Mouse (Mus musculus): ENCODE measurements around the gene Myct1.
A peak's percentile ranks its signal among the peaks of the same experiment; 100 is the strongest.

Myct1 gene

DNA sequence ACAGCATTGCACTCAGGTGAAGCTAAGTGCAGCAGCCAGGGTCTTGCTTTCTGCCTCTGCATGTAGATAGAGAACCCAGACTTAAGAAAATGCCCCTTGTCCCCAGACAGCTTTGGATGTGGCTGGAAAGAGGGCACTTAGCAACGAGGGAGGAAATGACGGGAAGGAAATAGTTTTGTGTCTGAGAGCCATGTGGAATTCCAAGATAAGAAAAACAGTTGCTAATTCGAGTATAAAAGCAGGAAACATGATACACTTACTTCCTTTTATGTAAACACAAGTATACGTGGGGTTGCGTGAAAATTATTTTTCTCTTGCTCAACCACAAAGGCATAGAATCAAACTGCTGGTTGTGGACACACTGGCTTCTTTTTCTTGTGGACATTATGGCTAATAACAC, at the start of gene Myct1:
Myct1 (plus strand) TSS at position 312 of the 400 bp plus-strand sequence.
- no peak for DNase-seq

DNA sequence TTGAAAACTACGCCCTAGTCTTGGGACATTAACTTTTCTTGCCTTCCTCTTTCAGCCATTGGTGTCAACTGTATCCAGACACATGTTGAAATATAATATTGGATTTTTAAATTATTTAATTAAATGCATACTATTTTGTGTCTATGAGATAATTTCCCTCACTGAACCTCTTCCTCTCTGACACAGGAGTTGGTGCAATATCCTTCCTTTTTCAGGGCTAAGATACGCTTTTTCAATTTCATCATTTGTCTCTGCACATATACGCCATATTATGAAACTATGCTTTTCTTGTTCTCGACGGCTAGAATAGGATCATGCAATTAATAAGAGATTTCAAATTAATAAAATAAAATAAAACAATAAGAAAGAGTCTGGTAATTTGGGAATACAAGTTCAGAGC, 47.1 kb upstream of the Myct1 start:
- no peak for DNase-seq

DNA sequence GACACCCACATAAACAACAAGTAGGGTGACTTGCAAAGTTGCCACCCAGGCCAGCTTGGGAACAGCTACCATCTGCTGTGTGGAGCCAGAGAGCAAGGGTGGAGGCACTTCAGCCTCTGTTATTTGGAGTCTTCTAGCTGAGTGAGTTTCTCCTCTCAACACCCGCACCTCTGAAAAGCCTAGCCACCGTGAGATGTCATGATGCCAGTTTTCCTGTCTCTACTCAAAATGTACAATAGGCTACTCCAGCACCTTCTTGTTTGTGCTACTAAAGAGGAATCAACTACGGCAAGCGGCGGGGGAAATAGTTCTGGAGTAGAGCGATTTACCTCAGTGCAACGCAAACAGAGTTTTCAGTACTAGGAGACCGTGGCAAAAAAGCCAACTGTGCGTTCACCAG, 45.8 kb upstream of the Myct1 start:
- peak; percentile 54 to 57 for DNase-seq

DNA sequence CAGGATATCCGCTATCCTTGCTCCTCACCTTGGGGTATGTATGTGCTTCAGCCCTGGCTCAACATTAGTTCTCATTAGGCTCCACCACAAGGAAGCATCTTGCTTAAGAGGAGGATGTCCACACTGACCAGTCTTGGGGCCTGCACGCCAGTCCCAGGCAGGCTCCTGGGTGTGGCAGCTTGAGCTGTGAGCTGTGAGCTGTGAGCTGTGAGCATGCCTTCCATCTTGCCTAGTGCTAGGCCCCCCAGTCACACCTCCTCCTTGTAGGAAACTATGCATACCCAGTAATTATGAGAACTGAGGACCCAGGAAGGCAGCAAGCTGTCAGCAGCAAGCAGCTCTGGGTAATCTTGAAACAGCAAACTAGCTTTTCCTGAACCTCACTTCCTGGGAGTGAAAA, 44.9 kb upstream of the Myct1 start:
- peak; percentile 58 to 59 for DNase-seq

DNA sequence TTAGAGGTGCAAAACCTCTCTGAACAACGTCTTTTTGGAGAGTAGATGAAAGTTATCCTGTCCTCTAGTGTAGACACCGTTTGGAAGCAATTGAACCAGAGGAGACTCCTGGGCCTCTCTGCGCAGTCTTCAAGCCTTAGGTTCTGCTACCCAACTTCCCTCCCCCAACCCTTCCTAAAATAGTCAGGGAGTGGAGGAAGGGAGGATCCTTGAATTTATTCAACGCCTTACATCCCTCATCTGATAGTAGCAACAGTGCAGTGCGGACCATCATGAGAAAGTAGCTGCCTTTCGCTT, 43.8 kb upstream of the Myct1 start:
- DNase-seq: no peak

DNA sequence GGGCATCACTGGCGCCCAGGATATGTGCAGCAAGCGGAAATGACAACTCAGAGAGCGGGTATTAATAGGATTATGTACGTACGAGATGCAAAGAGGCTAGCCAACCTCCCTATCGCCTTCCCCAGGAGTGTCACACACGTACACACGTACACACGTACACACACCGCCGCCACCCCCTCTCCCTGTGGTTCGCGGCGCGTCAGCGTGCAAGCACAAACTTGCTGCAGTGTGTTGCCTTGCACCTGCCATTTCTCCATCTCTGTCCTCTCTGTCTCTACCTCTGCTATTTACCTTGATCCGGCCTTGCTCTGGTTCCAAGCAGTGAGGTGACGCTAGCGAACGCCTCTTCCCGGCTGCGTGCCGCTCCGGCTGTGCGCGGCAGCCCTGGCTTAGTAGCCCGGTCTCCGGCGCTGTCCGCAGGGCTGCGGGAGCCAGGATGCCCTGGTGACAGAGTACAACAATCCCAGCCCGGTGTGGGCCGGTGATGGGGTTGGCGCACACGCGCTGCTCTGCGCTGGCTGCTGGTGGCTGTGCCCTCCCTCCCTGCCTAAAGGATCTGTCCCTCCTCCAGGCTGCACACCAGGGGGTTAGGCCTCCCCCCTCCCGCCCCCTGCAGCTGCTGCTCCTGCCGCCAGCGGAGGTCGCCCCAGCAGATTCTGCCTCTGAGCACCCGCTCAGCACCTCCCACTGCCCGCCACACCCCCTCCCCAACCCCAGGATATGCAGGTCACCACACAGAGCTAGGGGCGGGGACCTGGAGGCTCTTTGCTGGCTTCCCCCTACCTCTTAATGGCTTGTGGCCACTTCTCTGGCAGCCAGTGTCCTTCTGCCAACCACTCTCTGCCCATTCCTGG, 43.2 kb upstream of the Myct1 start:
- peak; percentile 88 for DNase-seq

DNA sequence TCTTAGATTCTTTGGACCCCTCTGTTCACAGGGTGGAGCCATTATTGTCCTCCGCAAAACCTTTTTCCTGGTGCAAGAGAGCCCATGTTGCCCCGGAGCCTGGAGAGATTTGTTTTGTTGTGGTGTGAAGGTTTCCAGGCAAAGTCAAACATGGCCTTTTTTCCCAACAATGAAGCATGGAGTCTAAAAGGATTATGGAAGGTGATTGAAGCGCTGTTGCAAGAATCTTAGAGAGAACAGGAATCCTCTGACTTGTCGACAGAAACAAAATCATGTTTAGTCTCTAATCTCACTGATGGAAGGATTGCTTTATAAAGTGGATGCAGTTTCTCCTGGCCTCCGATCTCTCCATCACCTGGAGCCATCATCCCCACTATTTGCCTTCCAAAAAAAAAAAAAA, 42.2 kb upstream of the Myct1 start, which contains the start of gene Syne1:
Syne1 (minus strand) TSS at position 101 of the 400 bp plus-strand sequence.
- DNase-seq: no peak

DNA sequence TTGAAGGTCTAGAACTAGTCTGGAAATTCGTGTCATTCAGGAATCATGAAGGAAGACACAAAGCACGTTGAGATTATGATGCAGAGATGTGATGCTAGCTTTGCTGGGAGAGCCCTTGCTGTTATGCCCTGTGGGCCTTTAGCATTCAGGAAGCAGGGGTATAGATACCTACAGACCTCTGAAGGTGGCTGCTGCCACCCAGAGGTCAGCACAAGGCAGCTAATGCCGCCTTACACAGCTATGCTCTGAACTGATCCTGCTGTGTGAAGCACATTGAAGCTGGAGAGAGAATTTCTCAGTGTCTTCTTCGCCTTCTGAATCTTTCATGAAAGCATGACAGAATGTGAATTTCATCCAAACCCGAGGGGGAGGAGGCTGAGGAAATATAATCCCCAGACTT, 38.6 kb upstream of the Myct1 start:
- DNase-seq: peak; percentile 62 to 75

DNA sequence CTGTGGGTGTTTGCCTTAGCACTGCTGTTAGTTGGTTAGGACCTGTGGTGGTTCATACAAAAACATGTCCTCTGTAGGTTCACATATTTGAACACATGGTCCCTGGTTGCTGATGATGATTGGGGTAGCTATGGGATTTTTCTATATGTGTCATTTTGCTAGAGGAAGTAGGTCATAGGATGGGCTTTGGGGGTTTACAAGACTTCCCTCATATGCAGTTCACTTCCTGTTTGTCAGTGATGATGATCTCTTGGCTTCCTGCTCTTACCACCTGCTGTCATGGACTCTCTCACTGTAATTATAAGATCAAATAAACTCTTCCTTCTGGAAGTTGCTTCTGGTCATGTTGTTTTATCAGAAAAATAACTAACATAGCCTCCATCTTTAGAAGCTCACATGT, 34.8 kb upstream of the Myct1 start:
- DNase-seq: no peak

DNA sequence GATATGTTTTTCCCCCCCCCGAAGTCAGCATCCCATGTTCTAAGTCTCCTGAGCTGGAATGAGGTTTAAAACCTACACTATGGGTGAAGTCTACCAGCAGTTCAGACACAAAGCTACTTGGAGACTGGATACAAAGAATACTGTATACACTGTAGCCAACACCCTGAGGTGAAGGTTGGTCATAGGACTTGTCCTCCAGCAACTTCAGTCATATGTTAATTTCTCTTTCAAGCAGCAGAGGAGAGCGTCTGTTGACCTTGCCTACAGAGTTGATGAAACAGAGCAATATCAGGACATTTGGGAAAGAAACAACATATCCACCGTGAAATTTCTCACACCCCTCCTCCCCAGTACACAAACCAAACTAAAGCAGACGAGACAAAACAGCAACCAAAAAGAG, 33.0 kb upstream of the Myct1 start:
- DNase-seq: no peak

DNA sequence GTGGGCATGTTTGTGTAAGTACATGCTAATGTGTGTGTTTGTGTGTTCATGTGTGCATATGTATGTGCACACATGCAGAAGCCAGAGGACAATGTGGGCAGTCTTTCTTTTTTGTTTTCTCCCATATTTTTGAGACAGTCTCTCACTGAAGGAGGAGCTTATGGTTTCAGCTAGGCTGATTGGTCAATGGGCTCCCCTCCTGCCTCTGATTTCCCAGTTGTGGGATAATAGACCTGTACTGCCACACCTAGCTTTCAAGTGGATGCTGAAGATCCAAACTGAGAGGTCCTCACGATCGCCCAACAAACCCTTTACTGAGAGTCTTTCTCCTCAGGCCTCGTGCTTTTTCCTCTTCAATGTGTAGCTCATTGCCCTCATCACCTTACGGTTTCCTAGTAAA, 31.9 kb upstream of the Myct1 start:
- DNase-seq: no peak

DNA sequence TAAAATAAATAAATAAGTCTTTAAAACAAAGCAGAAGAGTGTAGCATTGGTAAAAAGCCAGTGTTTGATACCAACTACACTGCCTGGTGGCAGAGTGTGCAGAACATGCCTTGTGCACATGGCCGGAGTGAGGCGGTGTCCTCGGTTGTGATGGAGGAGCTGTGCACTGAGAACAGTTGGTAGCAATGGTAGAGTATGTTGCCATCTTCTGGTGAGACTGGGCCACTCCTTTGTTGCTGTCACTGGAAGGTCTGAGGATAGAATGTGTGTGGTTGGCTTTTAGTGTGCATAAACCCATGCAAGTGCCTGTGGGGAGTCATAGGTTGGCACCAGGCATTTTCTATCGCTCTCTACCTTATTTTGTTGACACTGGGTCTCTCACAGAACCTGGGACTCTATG, 24.6 kb upstream of the Myct1 start:
- peak in 1 of 2 experiments; percentile 26 for DNase-seq

DNA sequence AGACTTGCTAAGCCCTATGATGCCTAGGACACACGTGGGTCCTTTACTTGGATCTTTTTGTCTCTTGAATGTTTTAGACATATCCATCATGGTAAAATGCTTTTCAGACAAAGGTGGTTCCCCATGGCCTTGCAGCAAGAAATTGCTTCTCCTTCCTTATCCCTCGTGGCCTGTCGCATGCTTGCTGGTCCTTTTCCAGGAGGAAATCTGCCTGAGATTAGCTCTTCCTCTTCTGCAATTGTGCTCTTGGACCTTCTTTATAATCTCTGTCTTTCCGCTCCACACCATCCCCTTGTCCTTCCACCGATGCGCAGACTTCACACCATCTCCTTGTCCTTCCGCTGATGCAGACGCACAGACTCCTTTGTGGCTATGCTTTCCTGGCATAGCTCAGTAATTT, 23.5 kb upstream of the Myct1 start:
- no peak for DNase-seq

DNA sequence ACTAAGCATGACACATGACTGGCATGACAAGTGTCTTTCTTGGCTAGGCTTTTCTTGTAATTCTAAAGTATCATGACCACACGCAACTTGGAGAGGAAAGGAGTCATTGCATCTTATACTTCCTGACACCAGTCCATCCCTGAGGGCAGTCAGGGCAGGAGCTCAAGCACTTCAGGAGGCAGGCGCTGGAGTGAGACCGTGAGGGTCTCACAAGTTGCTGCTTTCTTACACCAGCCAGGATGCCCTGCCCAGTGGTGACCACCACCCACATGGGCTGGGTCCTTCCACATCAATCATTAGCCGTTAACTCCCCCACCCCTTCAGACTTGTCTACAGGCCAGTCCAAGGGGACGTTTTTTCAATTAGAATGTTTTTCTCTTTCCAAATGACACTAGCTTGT, 22.2 kb upstream of the Myct1 start:
- DNase-seq: no peak

DNA sequence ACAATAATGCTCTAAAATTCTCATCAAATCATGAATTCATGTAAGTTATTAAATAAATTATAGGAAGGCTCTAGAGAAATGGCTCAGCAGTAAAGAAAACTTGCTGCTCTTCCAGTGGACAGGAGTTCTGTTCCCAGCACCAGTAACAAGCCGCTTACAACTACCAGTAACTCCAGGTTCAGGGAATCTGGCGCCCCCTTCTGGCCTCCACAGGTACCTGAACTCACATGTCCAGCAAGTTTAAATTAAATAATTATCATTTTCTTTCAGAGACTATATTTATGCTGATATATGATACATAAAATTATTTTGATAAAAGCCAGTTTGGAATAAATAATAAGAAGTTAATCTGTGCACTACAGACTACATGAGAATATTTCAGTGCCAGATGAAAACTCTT, 20.2 kb upstream of the Myct1 start:
- no peak for DNase-seq

DNA sequence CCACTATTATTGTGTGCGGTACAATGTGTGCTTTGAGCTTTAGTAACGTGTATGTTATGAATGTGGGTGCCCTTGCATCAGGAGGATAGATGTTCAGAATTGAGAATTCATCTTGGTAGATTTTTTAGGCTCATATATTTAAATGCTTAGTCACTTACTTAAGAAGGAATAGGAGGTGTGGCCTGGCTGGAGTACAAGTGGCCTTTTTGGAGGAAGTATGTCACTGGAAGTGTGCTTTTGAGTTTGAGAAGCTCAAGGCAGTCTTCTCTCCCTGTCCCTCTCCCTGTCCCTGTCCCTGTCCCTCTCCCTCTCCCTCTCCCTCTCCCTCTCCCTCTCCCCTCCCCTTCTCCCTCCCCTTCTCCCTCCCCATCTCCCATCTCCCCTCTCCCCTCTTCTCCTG, 2.5 kb upstream of the Myct1 start:
- DNase-seq: no peak

DNA sequence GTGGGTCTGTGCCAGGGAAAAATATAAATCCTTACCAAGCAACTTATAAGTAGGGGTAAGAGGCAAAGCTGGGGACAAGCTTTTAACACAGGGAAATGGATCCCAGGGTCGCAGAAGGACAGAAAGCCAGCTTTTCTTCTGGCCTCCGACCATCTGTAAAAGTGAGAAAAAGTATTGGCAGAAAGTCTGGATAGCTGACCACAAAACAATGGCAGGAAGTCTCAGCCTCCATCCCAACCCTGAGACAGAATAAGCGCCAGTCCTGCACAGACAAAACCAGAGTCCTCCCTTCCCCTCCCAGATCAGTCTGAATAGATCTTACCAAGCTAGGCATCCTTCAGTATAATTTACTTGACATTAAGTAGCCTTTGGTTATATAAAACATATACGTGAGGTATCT, 1.6 kb upstream of the Myct1 start:
- DNase-seq: no peak

DNA sequence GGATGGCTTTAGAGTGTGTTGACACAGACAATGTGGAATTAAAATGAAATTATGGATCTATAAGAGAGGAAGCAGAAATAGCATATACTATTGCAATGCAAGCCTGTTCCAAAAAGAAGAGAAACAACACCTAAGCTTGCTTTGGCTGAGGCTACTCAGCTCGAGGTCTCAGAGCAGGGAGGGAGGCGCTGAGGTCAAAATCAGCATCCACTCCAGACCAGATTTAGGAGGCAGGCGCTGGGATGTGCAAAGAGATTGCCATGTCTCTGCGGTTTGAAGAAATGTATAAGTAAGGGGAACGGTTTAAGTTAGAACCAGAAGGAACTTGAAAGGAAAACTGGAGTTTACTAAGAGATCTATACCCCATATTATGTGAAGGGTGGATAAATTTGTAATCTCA, 882 bp downstream of the Myct1 start:
- no peak for DNase-seq

DNA sequence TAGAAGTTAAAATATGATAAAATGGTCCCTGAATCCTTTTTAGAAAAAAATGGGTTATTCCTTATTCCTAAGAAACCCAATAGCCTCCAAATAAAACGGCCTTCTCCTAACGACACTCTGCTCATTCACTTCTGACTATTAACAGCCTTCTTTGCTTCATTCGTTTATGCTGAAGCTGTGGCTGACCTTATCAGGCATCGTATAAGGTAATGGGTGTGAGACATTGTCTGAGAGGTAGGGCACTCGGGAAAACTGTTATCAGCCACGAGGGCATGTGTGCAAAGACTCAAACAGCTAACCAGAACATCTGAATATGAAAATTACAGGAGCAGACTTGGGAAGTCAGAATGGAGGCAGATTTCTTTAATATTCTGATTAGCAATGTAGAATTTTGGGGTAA, 3.0 kb downstream of the Myct1 start:
- no peak for DNase-seq

DNA sequence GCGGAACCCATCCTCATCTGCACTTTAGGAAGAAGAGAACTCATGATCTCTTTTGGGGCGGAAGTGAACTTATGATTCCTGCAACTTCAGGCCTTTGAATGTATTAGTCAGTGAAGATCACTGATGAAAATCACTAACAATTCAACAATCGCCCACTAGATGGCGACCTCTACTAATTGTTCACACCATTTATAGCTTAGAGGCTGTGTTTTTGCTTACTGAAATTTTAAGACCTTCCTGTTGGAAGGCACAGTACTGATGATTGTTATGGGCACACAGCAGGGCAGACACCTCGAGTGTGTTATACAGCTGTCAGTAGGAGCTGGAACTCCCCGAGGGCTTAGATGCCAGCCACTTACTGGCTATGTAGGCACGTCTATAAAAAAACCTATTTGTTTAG, 6.5 kb downstream of the Myct1 start:
- DNase-seq: peak; percentile 46 to 81

DNA sequence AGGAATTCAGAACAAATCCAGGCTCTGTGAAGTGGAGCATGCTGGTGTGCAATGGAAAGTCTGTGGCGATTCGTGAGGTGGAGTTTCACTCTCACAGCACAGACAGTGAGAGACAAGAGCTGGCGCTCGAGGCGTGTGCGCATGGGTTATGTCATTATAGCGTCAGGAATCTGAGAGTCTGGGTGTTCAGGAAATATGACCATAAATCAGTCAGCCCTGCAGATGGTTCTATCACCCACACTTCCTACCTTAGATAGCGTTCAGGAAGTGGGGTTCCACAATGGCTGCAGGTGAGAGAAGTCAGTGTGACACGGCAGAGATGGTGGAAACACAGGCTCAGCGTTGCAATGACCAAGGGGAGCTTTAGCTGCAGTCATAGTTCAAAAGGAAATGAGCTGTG, 9.9 kb downstream of the Myct1 start:
- no peak for DNase-seq

DNA sequence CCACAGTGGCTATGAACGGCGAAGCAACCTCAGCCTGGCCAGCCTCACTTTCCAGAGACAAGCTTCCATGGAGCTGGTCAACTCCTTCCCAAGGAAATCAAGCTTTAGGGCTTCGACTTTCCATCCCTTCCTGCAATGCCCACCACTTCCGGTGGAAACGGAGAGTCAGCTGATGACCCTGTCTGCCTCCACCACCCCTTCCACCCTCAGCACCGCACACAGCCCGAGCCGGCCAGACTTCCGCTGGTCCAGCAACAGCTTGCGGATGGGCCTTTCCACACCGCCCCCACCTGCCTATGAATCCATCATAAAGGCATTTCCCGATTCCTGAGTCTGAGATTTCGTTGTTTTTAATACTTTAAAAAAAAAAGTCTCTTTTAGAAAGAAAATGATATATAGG, 10.8 kb downstream of the Myct1 start:
- no peak for DNase-seq

DNA sequence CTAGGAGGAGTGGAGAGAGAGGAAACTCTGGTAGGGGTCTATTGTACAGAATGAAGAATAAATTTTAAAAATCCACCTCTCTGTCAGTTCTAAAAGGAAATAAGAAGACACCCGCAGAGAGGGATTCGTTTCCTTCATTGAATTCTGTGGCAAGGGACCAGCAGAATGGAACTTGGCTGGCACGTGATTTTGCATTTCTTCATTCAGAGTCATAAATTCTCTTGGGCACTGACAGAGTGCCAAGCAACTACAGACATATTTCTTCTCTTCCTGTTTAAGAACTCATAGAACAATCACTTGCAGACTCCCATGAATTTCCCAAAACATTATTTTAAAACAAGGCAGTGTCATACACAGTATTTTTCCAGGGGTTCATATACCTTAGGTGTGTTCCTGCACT, 15.3 kb downstream of the Myct1 start:
- DNase-seq: no peak

DNA sequence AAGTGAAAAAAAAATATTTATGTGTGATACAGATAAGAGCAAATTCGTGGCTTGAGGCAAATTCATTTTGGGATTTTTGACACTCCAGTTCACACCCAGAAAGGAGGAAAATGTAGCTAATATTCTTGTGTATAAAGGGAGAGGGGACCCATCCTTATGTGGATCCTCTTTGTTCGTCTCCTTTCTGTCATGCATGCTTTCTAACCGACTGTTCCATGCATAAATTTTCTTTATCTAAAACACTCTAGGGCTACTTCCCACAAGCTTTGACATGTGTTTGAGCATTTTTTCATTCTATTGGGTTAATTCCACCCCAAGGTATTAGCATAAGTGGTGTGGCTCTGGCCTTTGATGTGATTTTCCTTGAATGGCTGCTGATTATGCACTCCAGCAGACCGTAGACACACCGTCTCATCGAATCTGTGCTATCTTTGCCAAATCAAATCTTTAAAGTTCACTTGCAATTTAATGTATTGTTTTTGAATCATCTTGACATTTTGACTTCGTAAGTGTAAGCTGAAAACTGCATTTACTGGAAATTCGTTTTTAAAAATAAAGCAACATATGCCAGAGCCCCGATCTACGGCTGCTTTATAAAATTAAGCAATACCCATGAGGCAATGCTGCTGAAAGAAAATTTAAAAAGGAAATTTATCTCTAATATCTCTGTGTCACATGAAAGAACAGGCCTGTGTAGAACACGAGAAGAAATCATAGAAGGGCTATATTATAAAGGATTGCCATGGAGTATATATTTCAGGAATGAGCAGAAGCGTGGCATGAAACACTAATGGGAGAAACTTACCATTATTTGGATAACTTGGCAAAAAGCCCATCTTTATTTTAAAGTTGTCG, 21.8 kb downstream of the Myct1 start:
- no peak for DNase-seq
